Mouse (Mus musculus): ENCODE measurements around the gene Mapk3. TPM values are rescaled to one million over a fixed set of nuclear protein-coding genes. Genes with fewer than 3 reads are reported as not detected.

The Mapk3 gene
- total RNA-seq, 2 experiments from 2014 or later: 56.5 to 59.8 TPM

DNA sequence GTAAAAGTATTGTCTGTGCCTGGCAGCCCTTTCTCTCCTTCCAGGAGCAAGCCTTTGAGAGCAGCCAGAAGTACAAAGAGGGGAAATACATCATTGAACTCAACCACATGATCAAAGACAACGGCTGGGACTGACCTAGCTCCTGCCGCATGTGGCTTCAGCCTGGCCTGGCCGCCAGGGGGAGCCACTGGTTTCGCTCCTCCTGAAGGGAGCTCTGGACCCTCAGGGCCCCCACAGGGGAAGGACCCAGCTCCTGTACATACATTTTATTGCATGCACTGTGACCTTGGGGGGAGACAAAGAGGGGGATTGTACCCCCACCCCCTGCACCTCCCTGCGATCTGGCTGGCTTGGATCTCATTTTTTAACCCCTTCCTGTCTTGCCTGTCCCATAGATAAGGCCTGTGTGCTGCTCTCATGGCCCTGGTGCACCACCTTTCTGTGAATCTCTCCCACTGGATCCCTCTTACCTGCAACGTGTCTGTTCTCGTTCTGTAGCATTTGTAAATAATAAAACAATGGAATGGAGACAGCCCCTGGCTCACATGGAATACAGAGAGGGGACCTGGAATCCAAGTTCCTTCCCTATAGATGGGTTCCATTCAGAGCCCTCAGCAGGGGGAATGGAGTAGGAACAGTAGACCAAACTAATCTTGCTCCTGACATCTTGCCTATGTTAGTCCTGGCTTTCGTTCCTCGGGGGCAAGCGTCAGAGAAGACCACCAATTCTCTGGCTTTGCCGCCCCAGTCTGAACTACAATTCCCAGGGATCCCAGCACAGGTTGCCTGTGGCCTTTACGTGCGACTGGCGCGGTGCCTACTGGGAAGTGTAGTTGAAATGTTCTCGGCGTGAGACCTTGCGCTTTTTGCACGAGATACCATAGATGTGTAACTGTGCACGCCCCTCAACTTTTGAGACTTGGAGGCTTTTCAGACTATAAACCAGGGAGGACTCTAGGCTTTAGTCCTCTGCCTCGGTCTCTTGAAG is 20.9 kb downstream of the Mapk3 start:
- intact Hi-C loops (cut with DNase I): no loop called here
- peak; percentile 69 for DNase-seq (ENCODE audit: low spot score)

DNA sequence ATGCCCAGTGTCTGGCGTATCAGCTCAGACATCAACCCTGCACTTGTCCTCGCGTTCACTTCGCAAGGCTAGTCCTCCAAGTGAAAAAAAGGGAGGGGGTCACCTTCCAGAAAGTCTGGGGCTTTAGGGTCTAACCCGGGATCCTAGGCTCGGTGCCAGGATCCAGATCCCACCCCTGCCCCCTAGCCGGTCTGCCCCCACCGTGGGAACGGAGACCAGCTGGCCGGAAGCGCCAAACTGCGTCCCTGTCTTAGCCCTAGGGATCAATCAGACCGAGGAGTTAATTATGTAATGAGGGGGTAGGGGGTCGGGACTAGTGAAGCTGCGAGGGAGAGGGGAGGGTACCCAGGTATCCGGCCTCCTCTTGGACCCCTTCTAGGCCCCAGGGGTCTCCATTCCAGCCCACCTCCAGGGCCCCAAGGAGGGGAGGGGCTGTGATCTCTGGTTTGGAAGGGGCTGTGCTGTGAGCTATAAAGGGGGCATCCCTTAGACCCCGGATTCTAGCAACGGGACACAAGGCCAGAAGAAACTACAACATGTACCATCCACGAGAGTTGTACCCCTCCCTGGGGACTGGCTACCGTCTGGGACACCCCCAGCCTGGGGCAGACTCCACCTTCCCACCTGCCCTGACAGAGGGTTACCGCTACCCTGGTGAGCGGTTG is 21.7 kb downstream of the Mapk3 start, which contains the start of gene Tbx6:
TSS of gene Tbx6 (plus strand) at position 513 of the 665 bp plus-strand sequence.
- no peak for DNase-seq (ENCODE audit: low spot score)
- intact Hi-C loops (cut with DNase I): no loop called here

DNA sequence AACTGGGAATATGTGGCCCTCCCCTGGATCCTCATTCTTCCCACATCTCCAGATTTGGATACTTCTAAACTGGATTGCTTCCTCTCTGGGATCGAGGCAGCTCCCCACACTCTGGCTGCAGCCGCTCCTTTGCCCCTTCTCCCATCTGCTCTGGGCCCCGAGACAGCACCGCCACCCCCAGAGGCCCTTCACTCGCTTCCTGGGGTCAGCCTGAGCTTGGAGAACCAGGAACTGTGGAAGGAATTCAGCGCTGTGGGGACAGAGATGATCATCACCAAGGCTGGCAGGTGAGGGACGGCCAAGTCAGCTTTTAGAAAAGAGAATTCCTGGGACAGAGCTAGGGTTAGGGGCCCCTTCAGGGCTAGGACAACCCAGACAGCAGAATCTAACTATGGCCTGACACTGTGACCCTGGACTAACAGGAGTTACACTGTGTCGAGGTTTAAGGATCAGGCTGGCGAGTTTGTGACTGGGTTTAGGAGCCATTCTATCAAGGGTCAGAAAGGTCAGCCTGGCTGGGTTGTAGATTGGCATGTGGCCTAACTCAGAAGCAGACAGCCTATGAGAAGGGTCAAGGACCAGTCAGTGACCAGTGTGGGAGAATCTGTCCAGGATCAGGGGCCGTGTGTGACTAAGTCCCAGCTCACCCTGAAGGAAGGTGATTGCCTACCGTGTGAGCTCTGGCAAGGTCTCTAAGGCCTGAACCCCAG is 22.4 kb downstream of the Mapk3 start:
- intact Hi-C loops (cut with DNase I): no loop called here
- DNase-seq (ENCODE audit: low spot score): no peak

DNA sequence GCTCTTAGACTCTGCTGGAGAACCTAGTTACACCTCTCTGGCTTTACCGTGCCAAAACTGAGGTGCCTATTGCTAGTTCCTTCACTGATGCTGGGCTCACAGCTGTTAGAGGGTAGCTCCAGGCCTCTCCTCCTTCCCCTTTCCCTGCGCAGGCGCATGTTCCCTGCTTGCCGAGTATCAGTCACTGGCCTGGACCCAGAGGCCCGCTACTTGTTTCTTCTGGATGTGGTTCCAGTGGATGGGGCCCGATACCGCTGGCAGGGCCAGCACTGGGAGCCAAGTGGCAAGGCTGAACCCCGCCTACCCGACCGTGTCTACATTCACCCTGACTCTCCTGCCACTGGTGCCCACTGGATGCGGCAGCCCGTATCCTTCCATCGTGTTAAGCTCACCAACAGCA is 23.3 kb downstream of the Mapk3 start:
- intact Hi-C loops (cut with DNase I): no loop called here
- no peak for DNase-seq (ENCODE audit: low spot score)

DNA sequence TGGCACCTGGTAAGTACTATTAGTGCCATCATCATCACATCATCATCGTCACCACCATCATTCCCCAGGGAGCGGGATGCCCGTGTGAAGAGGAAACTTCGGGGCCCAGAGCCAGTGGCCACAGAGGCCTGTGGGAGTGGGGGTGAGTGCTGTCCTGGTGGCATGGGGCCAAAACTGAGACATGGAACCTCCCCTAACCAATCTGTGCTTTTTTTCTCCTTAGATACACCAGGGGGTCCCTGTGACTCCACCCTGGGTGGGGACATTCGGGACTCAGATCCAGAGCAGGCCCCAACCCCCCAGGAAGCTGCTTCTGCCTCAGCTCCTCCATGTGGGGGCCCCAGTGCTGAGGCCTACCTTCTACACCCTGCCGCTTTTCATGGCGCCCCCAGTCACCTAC is 25.1 kb downstream of the Mapk3 start:
- DNase-seq (ENCODE audit: low spot score): no peak
- intact Hi-C loops (cut with DNase I): no loop called here

DNA sequence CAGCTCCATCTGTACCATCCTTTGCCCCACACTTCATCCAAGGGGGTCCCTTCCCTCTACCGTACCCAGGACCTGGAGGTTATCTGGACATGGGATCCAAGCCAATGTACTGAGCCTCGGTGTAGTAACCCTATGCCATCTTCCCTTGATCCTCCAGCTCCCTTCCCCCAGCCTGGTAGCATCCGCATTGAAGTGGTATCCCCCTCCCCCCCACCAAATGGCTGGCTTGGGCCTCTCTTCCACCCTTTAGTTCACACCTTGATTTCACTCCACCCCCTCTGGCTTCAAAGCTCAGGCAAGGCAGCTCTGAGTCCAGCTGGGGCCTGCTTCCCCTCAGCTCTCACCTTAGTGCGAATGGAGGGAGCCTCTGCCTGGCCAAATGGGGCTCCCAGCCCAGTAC is 25.7 kb downstream of the Mapk3 start:
- no peak for DNase-seq (ENCODE audit: low spot score)
- intact Hi-C loops (cut with DNase I): no loop called here

DNA sequence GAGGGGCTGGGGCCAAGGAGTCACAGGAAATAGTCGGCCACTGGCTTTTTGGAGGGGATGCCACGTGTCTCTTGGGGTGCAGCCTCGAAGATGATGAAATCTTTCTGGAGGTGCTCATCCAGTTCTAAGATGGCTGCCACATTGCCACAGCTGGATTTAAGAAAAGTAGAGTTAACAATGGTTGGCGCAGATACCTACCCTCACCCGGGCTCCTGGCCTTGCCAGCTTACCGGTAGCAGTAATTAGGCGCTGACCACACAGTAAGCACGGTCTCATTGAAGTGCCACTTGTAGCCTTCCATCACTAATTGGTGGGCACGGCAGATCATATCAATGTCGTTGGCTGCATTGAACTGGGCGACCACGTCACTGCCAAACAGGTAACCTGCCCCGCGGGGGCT is 26.7 kb downstream of the Mapk3 start:
- DNase-seq (ENCODE audit: low spot score): no peak
- intact Hi-C loops (cut with DNase I): no loop called here

DNA sequence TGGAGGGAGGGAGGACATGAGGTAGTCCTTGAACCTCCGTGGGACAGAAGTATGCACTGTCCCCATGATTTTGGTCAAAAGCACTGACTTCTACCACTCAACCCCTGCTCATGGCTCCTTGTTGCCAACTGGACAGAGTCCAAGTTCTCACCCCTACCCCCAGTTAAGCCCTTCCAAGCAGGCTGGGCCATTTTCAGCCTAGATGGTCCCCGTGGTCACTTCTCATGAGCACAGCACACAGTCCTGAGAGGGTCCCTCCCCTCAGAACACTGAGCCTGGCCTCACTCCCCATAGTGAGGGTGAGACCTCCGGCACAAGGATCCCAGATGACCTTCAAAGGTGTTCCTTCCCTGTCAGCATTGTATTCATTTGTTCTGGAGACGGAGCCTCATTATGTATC is 29.7 kb downstream of the Mapk3 start:
- no peak for DNase-seq (ENCODE audit: low spot score)
- intact Hi-C loops (cut with DNase I): no loop called here

DNA sequence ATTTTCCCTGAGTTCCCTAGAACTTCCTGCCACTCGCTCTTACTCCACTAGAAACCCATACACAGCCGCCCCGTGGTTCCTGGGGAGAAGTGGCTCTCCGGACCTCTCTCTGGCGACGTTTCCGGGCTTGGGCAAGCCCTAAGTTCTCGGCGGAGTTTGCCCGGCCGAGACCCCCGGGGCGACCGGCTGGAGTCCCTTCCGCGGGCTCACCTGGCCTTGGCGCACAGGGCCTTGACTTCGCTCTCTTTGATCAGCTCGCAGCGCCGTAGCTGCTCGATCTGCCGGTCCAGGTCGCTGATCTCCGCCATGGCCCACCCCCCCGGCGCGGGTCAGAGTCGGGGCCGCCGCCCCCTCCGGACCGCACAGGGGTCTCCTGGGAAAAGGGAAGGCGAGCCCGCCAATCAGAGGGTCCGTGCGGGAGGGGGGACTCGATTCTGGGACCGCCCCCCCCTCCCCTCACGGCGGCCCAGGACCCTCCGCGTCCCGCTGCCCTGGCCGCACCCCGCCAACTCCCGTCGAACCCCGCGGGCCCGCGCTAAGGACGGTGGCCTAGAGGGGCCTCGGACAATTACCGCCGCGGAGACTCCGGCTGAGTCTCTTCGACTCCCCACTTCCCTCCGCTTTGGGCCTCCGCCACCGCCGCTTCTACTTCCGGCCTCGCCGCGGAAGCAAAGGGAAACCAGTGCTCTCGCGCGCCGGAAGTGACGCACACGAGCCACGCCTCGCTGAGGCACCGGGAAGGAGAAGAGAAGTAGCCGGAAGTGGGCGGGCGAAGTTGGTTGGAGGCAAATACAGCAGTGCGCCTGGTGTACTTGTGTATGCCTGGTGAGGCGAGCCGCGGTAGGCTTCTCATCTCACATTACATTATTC is 32.7 kb downstream of the Mapk3 start, which contains the start of gene Ppp4c:
TSS of gene Ppp4c (minus strand) at position 646 of the 870 bp plus-strand sequence.
- peak; percentile 93 for DNase-seq (ENCODE audit: low spot score)
- intact Hi-C loops (cut with DNase I): no loop called here

DNA sequence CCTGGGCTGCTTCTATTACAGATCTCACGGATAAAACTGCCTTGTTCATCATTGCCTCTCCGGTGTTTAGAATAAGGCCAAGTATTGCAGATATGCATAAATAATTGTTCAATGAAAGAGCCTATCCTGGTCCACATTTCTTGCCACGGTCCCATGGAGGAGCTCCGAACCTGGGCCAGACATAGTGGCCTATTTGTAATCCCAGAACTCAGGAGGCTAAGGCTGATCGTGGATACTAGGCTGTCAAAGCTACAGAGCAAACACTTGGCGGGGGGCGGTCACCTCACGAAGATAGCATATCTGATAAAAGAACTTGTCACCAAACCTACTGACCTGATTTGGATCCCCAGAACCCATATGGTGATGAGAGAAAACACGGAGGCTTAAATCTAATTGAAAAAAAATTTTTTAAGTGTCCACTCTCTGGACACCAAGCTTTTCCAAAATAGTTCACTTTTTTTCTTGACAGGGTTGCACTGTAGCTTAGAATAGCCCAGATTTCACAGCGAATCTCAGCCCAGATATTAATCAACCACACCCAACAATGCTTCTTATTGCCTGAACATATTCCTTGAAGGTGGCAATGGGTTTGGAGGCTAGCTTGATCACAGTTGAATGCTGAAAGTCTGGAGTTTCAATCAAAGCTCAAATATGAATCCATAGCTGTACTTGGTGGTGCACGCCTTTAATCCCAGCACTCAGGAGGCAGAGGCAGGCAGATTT is 33.5 kb downstream of the Mapk3 start:
- intact Hi-C loops (cut with DNase I): no loop called here
- no peak for DNase-seq (ENCODE audit: low spot score)

DNA sequence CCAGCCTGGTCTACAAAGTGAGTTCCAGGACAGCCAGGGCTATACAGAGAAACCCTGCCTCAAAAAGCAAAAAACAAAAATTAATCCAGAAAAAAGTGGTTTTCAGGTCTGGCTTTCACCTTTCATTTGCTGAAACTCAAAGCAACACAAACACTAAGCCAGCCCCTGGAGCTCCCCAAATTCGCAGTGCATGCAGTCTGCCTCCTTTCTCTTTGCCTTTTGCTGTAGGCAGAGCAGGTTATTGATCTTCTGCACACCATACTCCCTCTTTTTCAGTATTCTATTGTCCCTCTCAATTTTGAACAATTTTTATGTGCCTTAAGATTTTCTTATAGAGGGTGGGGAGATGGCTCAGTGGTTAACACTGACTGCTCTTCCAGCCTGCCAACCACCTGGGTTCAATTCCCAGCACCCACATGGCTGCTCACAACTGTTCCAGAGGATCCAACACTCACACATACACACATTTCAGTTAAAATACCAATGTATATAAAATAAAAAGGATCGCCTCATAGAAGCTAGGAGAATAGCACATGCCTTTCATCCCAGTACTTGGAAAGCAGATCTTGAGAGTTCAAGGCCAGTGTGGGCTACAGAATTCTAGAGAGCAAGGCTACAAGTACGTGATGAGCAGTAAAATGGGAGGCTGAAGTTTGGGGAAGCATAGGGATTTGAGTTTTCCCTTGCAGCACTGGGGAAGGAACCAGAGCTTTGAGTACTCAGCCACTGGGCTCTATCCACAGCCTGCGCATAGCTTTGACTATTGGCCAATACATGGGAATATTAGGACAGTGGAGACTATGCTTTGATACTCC is 34.3 kb downstream of the Mapk3 start:
- intact Hi-C loops (cut with DNase I): no loop called here
- DNase-seq (ENCODE audit: low spot score): no peak

DNA sequence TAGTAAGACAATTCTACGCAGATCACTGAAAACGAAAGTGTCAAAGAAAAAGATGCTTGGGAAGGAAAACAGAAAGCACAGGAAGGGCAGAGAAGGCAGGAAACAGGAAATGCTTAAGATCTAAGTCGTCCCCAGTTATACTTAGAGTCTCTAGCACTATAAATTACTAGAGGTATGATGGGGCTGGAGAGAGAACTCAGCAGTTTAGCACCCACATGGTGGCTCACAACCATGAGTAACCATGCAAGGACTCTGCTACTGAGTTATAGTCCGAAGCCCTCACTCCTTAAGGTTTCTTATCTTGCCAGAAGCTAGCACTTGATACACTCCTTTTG is 34.8 kb downstream of the Mapk3 start:
- no peak for DNase-seq (ENCODE audit: low spot score)
- intact Hi-C loops (cut with DNase I): no loop called here

DNA sequence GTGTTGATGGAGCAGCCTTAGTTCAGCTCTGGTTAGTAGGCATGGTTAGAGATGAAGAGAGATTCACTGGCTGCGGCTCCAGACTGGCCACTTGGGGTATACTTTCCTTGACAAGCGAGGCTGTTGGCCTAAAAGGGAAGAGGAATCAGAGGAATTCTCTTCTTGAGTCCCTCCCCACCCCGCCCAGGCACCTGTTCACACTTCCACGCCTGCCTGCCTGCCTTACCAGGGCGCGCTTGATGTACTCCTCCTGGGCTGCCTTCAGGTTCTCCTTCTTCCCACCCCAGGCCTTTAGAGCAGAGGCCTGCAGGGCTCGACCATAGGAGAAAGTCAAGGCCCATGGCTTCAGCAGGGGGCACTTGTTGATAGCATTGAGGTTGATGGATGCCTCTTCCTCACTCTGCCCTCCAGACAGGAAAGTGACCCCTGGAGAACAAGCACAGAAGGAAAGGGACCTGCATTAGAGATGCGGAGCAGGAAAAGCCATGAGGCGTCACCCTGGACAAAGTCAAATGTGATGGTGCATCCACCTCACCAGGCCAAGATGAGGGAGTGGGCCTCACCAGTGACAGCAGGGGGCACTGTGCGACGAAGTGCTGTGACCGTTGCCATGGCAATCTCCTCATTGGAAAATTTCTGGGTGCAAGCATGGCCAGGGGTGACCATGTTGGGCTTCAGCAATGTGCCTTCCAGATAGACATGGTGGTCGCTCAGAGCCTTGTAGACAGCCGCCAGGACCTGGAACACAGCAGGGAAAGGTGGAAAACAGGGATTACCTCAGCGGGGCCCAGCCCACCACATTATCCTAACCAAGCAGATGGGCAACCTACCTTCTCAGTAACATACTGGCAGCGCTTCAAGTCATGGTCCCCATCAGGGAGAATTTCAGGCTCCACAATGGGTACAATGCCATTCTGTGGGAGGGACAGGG is 36.3 kb downstream of the Mapk3 start:
- intact Hi-C loops (cut with DNase I): no loop called here

DNA sequence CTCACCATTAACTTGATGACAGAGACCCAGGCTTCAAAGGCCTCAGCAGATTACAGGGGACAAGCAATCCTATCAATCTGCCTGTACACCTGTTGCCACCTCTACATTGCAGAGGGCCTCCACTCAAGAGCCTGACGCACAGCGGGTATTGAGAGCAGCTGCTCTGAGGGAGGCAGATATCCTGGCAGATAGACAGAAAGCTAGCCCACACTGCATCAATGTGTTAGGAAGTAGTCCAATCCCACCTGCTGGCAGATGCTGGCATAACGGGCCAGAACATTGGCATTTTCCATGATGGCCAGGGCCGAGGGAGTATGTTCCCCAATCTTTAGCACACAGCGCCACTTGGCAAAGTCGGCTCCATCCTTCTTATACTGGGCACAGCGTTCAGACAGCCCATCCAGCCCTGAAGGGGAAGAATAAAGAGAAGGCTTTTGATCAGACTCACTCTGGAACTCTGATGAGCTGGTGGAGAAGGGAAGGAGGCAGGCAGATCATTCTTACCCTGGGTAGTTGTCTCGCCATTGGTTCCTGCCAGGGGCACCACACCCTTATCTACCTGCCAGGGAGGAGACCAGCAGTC is 37.0 kb downstream of the Mapk3 start:
- no peak for DNase-seq (ENCODE audit: low spot score)
- intact Hi-C loops (cut with DNase I): no loop called here

More for the DNA sequence above, 36.3 kb downstream of the Mapk3 start:
- DNase-seq (ENCODE audit: low spot score): no peak

DNA sequence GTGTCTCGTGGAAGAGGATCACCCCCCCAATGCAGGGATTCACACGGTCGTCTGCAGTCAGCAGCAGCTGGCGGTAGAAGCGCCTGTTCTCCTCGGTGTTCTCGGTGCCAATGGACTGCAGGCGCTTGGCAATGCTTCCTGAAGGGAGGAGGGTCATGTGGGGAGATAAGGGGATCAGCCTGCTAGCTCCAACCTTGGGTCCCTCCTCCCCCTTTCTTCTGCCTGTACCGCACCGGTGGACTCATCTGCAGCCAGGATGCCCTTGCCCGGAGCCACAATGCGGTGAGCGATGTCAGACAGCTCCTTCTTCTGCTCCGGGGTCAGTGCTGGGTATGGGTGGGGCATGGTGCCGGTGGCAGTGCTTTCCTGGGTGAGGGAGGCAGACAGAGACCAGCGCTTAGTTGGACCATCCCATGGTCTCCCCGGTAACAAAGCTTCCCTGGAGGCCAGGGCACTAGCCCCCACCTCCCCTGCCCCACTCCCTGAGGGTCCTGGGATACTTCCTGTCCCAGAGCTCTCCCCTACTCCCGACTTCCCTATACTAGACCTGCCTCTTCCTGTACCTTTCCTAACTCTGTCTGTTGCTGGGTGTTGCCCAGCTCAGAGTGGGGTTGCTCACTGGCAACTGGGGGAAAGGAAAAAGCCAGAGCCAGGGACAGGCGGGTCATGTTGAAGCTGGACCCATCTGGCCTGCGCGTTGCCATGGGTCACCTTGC is 38.2 kb downstream of the Mapk3 start, which contains the start of gene Fam57b:
TSS of gene Fam57b (plus strand) at position 258 of the 716 bp plus-strand sequence.
- intact Hi-C loops (cut with DNase I): no loop called here
- no peak for DNase-seq (ENCODE audit: low spot score)

Measured in heart, postnatal 25 days (tissue).